Mouse (Mus musculus) stomach, postnatal 0 days (tissue): ENCODE data around the gene Slc17a1.

Source experiments
- CTCF ChIP-seq: IDR thresholded peaks from 2 replicates; pipeline ENCODE4 v1.5.1; 2016; ENCODE audit warnings: antibody characterized with exemption, low read depth, mild to moderate bottlenecking, moderate library complexity
- EP300 ChIP-seq: optimal IDR thresholded peaks from 2 replicates; pipeline ENCODE3; 2016; ENCODE audit warnings: antibody characterized with exemption

GRCm38 (mm10) chr13:23836630-23837029, 30.9 kb upstream of the Slc17a1 start:
- no peak for TF ChIP-seq CTCF
- TF ChIP-seq EP300 = no peak
